Mouse (Mus musculus): Measurements from ENCODE around the gene Gm21882.
"Not testable (repeated sequence)": the region's sequence is repeated elsewhere in the genome, so short reads cannot be mapped to it uniquely, and the experiment has no call there.

The Gm21882 gene

DNA sequence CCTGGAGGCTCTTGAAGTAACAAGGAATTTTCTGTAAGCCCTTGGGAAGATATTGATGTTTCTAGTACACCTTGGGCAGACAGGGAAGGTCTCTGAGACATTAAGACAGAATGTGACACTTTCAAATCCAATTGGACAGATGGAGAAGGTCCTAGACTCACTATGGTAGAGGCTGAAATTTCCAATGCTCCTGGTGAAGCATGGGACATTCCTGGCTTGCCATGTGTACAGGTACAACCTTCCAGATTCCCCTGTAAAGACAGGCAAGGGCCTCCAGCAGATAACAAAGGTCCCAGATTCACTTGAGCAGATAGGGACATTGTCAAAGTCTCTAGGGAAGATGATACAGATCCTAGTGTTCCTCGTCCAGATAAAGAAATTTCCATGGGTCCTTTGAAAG, at the start of gene Gm21882:
Gm21882 (minus strand) TSS at position 101 of the 400 bp plus-strand sequence.
- DNase-seq (ENCODE audit: low spot score in 2 of 2), result not testable (repeated sequence)

Data from cerebellum, postnatal 4 days (tissue).